Mouse (Mus musculus) kidney, postnatal 0 days (tissue): ENCODE results near the gene Ntm. TPM values are rescaled to one million over a fixed set of nuclear protein-coding genes. Genes with fewer than 3 reads are reported as not detected.

Experiments
- ATAC-seq: fragments of 200-750 bp; cut with Nextera tagmentation; replicated peaks from 2 replicates; pipeline ENCODE4 v1.8.0; 2017; ENCODE audit warnings: low read depth, moderate number of reproducible peaks, moderate TSS enrichment, moderate library complexity; ENCODE audit not compliant: low FRiP score
- DNase-seq: peaks from one replicate; pipeline ENCODE4 v3.0.0-alpha.2; 2016; ENCODE audit warnings: low spot score
- H3K27ac ChIP-seq: fragments of 300-500 bp; sonication (generic); 2 replicates; pipeline ENCODE4 v1.5.1; 2014; ENCODE audit warnings: mild to moderate bottlenecking
- H3K27me3 ChIP-seq: fragments of 300-500 bp; sonication (generic); 2 replicates; pipeline ENCODE4 v1.6.1; 2014; ENCODE audit warnings: low read length, mixed read lengths; ENCODE audit not compliant: insufficient read depth
- H3K36me3 ChIP-seq: fragments of 300-500 bp; sonication (generic); 2 replicates; pipeline ENCODE4 v1.6.1; 2014; ENCODE audit warnings: low read length, mixed read lengths; ENCODE audit not compliant: insufficient read depth
- H3K4me1 ChIP-seq: fragments of 300-500 bp; sonication (generic); replicated peaks from 2 replicates; pipeline ENCODE4 v1.6.1; 2014; ENCODE audit warnings: antibody characterized with exemption, low read length, mixed read lengths; ENCODE audit not compliant: insufficient read depth
- H3K4me2 ChIP-seq: fragments of 300-500 bp; sonication (generic); 2 replicates; pipeline ENCODE4 v1.6.1; 2014; ENCODE audit warnings: mild to moderate bottlenecking, low read length, moderate library complexity, mixed read lengths
- H3K4me3 ChIP-seq: fragments of 300-500 bp; sonication (generic); replicated peaks from 2 replicates; pipeline ENCODE4 v1.5.1; 2014; ENCODE audit warnings: low read depth, low read length
- H3K9ac ChIP-seq: fragments of 300-500 bp; sonication (generic); 2 replicates; pipeline ENCODE4 v1.6.1; 2014; ENCODE audit warnings: low read depth, low read length
- H3K9me3 ChIP-seq: fragments of 300-500 bp; sonication (generic); replicated peaks from 2 replicates; pipeline ENCODE4 v1.6.1; 2016; ENCODE audit warnings: low read length, inconsistent platforms, mixed read lengths
- CTCF ChIP-seq: IDR thresholded peaks from 2 replicates; pipeline ENCODE4 v1.5.1; 2016; ENCODE audit warnings: antibody characterized with exemption, low read depth, mild to moderate bottlenecking, moderate library complexity
- WGBS: fragments of 180-500 bp; shearing (Covaris S2); extraction: QIAGEN DNeasy Blood & Tissue Kit; methylation state at CpG from one replicate; pipeline ENCODE4 v1.1.7; 2014; 5-methylcytosine and 5-hydroxymethylcytosine counted together
- polyA plus RNA-seq: library from polyadenylated mRNA; unstranded; fragments of >200 nt; fragmentation: Nextera tagmentation; extraction: Ambion mirVana; gene quantifications from 2 replicates; pipeline ENCODE4 v1.2.1, GENCODE M21; 2015

Gene Ntm
- polyA plus RNA-seq, 1 experiment from 2014 or later: 20.6 TPM

DNA sequence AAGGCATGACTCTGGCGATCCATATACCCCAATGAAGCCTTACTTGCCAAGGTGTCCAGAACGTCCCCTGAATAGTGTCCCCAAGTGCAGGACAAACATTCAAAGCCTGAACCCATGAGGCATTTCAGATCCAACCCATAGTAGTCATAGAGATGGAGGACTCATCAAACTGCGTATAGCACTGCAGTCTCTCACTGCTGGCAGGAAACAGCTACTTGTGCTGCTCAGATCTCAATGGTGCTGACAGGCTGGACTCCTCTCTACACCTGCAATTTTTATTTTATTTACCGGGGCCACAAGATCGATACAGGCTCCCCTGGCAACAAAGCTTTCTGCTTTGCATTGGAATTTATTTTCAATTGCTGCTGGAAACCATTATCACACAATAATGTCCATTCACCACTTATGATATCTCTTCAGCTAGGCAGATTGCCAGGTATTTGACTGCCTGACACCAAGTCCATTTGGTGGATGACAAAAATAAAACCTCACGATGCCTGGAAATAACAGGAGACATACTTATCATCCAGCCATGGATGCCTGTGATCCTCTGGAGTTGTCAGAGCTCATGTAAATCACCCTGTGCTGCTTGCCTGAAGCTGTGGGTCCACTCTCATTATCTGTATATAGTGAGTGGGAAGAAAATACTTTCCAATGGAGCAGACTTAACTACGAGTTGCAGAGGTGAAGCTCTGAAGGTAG, 674.8 kb downstream of the Ntm start:
- H3K4me3 ChIP-seq: no peak overlapping the region
- no peaks in the 10 kb centered on the region for H3K4me1 ChIP-seq
- 82% methylated on average over 7 of the region's 7 CpGs for WGBS
- DNase-seq: no peak
- H3K9me3 ChIP-seq: no peaks in the 10 kb centered on the region
- no peak for TF ChIP-seq CTCF
- no peak overlapping the region for H3K27ac ChIP-seq
- H3K4me2 ChIP-seq: no peak overlapping the region
- no peaks in the 10 kb centered on the region for H3K36me3 ChIP-seq
- no peak for ATAC-seq
- no peaks in the 10 kb centered on the region for H3K27me3 ChIP-seq
- H3K9ac ChIP-seq: no peak overlapping the region

DNA sequence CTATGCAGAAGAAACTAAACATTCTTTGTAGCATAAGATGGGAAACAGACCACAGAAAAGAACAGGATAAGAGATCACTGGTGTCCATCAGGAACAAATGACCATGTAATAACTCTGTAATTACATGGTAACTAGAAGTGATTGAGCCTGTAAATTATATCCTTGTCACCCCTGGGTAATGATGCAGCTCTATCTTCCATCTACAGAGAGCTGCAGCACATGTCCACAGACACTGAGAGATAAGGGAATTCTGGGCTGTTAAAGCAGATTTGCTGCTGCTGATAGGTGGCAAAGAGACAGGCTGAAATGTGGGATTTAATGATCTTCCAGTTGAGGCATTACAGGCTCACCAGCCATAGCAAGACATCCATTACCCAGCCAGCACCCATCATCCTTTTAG, 677.8 kb downstream of the Ntm start:
- DNase-seq: no peak
- no peak for ATAC-seq

DNA sequence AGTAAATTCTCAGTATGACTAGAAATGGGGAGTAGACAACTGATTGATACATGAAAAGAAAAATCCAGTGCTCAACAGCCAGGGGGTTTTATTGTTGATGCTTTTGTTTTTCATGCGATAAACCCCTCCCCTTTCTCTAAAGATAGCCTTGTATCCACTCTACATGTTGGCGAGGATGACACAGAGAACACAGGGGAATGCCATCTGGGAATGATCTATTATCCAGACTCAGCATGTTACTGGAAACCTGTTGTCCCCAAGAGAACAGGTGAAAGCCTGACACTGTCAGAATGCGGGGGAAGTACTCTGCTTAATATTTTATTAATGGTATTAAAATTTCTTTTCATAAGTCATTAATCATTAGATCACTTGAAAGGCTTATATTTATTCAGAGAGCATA, 690.1 kb downstream of the Ntm start:
- Histone ChIP-seq H3K9ac (no peak overlapping the region), H3K27ac (no peak overlapping the region), H3K27me3 (no peaks in the 10 kb centered on the region), H3K9me3 (no peaks in the 10 kb centered on the region), H3K4me1 (no peaks in the 10 kb centered on the region), H3K4me3 (no peak overlapping the region), H3K36me3 (no peaks in the 10 kb centered on the region), H3K4me2 (no peak overlapping the region)
- ATAC-seq (no peak), DNase-seq (no peak)
- TF ChIP-seq CTCF: no peak
- WGBS: 80% methylated on average over 3 of the region's 3 CpGs

More for the DNA sequence above, 677.8 kb downstream of the Ntm start:
- Histone ChIP-seq H3K4me1 (no peaks in the 10 kb centered on the region), H3K36me3 (no peaks in the 10 kb centered on the region), H3K9ac (no peak overlapping the region), H3K4me3 (no peak overlapping the region), H3K4me2 (no peak overlapping the region), H3K27me3 (no peaks in the 10 kb centered on the region), H3K9me3 (no peaks in the 10 kb centered on the region), H3K27ac (no peak overlapping the region)
- no peak for TF ChIP-seq CTCF

DNA sequence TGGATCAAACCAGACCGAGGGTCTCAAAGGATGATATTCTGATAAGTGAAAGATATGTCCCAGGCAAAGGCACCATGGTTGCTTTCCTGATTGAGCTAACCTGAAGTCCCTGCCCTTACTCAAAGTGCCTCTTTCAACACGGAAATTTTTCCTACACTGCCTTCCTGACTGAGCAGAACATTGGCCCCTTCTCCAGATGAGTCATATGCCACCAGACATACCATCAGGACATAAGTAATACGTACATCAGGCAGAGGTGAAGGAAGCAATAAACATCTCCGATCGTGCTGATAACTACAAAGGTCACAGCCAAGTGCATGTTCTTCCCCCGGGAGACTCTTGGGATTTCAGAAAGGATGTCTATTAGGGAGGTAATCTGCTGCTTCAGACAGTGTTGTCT, 693.0 kb downstream of the Ntm start:
- no peaks in the 10 kb centered on the region for H3K4me1 ChIP-seq
- no peaks in the 10 kb centered on the region for H3K36me3 ChIP-seq
- H3K4me2 ChIP-seq: no peak overlapping the region
- DNase-seq: no peak
- no peak overlapping the region for H3K27ac ChIP-seq
- H3K4me3 ChIP-seq: no peak overlapping the region
- no peaks in the 10 kb centered on the region for H3K27me3 ChIP-seq
- no peaks in the 10 kb centered on the region for H3K9me3 ChIP-seq
- 64% methylated on average over 6 of the region's 6 CpGs for WGBS
- H3K9ac ChIP-seq: no peak overlapping the region
- no peak for ATAC-seq
- TF ChIP-seq CTCF: no peak

DNA sequence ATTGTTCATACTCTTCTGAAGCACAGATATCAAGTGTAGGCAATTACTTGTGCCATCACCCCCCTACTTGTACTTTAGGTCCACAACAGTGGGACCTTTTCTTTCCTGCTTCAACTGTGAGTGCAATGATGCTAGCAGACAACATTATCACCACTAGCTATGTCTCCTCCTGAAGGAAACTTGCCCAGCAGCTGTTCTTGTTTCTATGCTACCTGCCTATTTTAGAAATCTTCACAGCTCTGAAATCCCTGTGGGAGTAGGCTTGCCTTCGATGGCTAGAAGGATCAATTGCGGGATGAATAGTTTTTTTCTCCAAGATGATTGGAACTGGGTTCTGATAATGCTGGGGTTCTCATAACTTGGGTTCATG, 693.7 kb downstream of the Ntm start:
- TF ChIP-seq CTCF: no peak
- ATAC-seq (no peak), DNase-seq (no peak)
- Histone ChIP-seq H3K4me2 (no peak overlapping the region), H3K27ac (no peak overlapping the region), H3K4me1 (no peaks in the 10 kb centered on the region), H3K9me3 (no peaks in the 10 kb centered on the region), H3K4me3 (no peak overlapping the region), H3K9ac (no peak overlapping the region), H3K27me3 (no peaks in the 10 kb centered on the region), H3K36me3 (no peaks in the 10 kb centered on the region)
- WGBS: 84% methylated on average over 2 of the region's 2 CpGs

DNA sequence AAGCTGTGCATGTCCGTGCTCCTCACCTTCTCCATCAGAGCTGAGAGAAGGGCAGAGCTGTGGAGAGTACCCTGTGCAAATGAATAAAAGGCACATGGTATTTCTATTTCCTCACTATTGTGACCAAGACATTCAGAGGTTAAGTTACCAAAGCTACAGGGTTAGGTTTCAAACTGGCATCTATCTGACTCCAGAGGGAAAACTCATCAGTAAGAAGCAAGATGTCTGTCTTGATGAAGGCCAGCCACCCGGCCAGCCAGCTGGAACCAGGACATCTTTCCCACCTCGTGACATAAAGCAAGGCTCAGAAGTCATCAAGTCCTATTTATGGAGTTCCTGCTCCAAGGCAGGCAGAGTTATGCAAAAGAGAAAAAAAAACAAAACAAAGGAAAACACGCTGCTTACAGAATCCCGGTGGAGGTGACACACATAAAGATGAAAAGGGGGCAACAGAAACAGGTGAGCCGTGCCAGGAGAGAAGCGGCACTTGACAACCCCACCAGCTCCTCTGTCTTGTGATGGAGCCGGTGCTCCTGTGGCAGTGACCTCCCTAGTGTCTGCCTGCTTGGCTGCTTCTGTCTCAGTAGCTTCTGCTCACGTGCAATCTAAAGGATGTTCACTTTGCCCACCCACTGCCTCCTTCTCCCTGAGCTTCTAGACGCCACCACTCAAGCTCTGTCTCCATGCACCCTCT, 694.2 kb downstream of the Ntm start:
- Histone ChIP-seq H3K9me3 (no peaks in the 10 kb centered on the region), H3K27me3 (no peaks in the 10 kb centered on the region), H3K27ac (no peak overlapping the region), H3K4me3 (no peak overlapping the region), H3K36me3 (no peaks in the 10 kb centered on the region), H3K9ac (no peak overlapping the region), H3K4me1 (no peaks in the 10 kb centered on the region), H3K4me2 (no peak overlapping the region)
- WGBS: 27% methylated on average over 10 of the region's 10 CpGs
- no peak for TF ChIP-seq CTCF
- DNase-seq: peak; percentile 65
- peak; percentile 68 for ATAC-seq
